Mouse (Mus musculus) cerebellum, adult 2 months (tissue): ENCODE results near the gene Spata7.

Source experiments
- CTCF ChIP-seq: fragments of 200-500 bp; IDR thresholded peaks from 2 replicates; pipeline ENCODE4 v1.5.1; 2011; ENCODE audit warnings: low read depth, mild to moderate bottlenecking, control low read depth, low read length, moderate library complexity, borderline replicate concordance; ENCODE audit not compliant: insufficient read depth
- POLR2A ChIP-seq: fragments of 200-500 bp; IDR thresholded peaks from 2 replicates; pipeline ENCODE4 v1.6.1; 2011; ENCODE audit warnings: low read length, control low read depth, borderline replicate concordance; ENCODE audit not compliant: insufficient read depth

- TF ChIP-seq POLR2A (no peak), CTCF (no peak)
Observed at GRCm38 (mm10) chr12:98670429-98670828, 42.5 kb downstream of the Spata7 start.
